Mouse (Mus musculus): Measurements from ENCODE around the gene Gpm6b. TPM values are rescaled to one million over a fixed set of nuclear protein-coding genes. Genes with fewer than 3 reads are reported as not detected.

The Gpm6b gene
- polyA plus RNA-seq, 1 experiment from 2014 or later: 23.4 TPM

Other genes with a start within 250 kb of the Gpm6b start
- gene Gemin8, start 68.5 kb upstream of the Gpm6b start, polyA plus RNA-seq (2015; fragmentation: Nextera tagmentation; extraction: Ambion mirVana): 8.4 and 9.6 TPM in 2 replicates
- gene Trappc2, start 201.7 kb downstream of the Gpm6b start, polyA plus RNA-seq (2015; fragmentation: Nextera tagmentation; extraction: Ambion mirVana): 26.0 and 33.1 TPM in 2 replicates
- gene Ofd1, start 201.8 kb downstream of the Gpm6b start, polyA plus RNA-seq (2015; fragmentation: Nextera tagmentation; extraction: Ambion mirVana): 5.8 and 6.0 TPM in 2 replicates
- gene Rab9, start 241.0 kb downstream of the Gpm6b start, polyA plus RNA-seq (2015; fragmentation: Nextera tagmentation; extraction: Ambion mirVana): 55.3 and 61.6 TPM in 2 replicates